Mouse (Mus musculus): Measurements from ENCODE around the gene Rnf214. TPM values are rescaled to one million over a fixed set of nuclear protein-coding genes. Genes with fewer than 3 reads are reported as not detected.

The Rnf214 gene
- polyA plus RNA-seq, 1 experiment from 2014 or later, result 39.8 TPM

DNA sequence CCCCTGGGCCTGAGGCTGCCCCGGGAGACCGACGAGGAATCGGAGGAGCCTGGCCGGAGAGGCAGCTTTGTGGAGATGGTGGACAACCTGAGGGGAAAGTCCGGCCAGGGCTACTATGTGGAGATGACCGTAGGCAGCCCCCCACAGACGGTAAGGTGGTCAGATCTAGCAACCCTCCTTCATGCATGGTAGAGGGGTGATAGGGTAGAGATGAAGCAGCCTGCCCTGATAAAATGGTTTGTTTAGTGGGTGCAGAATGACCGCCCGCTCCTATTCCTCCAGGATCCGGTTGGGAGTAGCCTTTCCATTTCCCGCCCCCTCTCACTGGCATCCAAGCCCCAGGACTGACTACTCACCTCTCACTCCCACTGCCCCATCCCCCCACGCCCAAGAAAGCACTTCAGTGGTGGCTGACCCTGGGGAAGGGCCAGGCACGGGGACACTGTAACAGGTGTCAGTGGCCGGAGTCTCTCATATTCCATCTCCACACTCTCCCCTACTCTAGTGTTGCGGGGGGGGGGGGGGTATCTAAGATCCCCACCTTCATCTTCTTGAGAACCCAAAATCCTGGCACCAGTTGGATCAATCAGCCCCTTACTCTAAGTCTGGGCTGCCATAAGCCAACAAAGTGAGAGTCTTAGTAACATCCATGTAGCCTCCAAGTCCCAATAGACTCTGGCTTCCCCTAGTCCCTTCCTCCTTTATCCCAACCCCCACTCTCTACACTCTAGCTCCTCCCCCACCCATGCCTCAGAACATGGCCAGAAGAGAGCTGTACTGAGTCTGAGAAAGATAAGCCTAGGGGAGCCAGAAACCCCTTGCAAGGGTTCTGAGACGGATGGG, 67.4 kb downstream of the Rnf214 start:
- Histone ChIP-seq H3K4me2 (ENCODE audit: low read depth, low read length) (peak overlapping the region; percentile 89), H3K27ac (ENCODE audit: low read length) (peak overlapping the region; percentile 60; the same call in 1 of the 2 replicates), H3K27me3 (ENCODE audit: control insufficient read depth, insufficient read depth, low read length) (no peaks in the 10 kb centered on the region), H3K36me3 (ENCODE audit: control insufficient read depth, insufficient read depth, low read length) (no peaks in the 10 kb centered on the region), H3K9ac (ENCODE audit: low read length) (peak overlapping the region; percentile 91), H3K9me3 (replicated peaks; ENCODE audit: control insufficient read depth, low read length) (no peaks in the 10 kb centered on the region), H3K4me3 (replicated peaks; ENCODE audit: low read length) (peak overlapping the region; percentile 94), H3K4me1 (ENCODE audit: control insufficient read depth, insufficient read depth, low read length) (peaks cover 28% of the 10 kb centered on the region)
- 10% methylated on average over 17 of the region's 17 CpGs for WGBS
- ATAC-seq (ENCODE audit: insufficient read depth, low FRiP score), result peak; percentile 45; the same call in 1 of the 2 replicates

DNA sequence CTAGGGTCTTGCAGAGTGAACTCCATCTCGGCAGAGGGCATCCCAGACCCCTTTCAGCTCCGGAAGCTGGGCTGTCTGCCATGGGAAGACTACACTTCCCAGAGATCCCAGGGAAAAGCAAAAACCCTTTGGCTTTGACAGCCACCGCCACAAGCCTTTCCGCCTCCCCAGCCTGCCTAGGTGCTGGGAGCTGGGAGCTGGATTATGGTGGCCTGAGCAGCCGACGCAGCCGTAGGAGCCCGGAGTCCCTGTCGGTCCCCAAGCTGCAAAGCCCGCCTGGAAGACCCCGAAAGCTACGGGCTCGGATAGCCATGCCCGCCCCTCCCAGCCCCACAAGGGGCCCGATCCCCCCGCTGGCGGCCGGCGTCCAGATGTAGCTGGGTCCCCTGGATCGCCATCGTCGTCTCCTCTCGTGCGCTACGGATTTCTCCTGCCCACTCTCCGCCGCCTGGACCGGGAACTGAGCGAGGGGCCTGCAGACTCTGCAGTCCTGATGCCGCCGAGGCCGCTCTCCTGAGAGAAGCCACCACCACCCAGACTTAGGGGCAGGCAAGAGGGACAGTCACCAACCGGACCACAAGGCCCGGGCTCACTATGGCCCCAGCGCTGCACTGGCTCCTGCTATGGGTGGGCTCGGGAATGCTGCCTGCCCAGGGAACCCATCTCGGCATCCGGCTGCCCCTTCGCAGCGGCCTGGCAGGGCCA, 68.1 kb downstream of the Rnf214 start, which contains the start of gene Bace1:
Gene Bace1, plus strand, starts transcription at position 147 of the 705 bp plus-strand sequence.
- Histone ChIP-seq H3K4me2 (ENCODE audit: low read depth, low read length) (peak within 1 kb of the TSS; percentile 89), H3K4me3 (replicated peaks; ENCODE audit: low read length) (peak within 1 kb of the TSS; percentile 94), H3K9me3 (replicated peaks; ENCODE audit: control insufficient read depth, low read length) (no peaks in the 10 kb centered on the region), H3K4me1 (ENCODE audit: control insufficient read depth, insufficient read depth, low read length) (peaks cover 28% of the 10 kb centered on the region), H3K27ac (ENCODE audit: low read length) (peak within 1 kb of the TSS; percentile 60), H3K9ac (ENCODE audit: low read length) (peak within 1 kb of the TSS; percentile 91), H3K36me3 (ENCODE audit: control insufficient read depth, insufficient read depth, low read length) (no peaks in the 10 kb centered on the region), H3K27me3 (ENCODE audit: control insufficient read depth, insufficient read depth, low read length) (no peaks in the 10 kb centered on the region)
- peak; percentile 75 for ATAC-seq (ENCODE audit: insufficient read depth, low FRiP score)
- WGBS, result under 1% methylated on average over 40 of the region's 40 CpGs

DNA sequence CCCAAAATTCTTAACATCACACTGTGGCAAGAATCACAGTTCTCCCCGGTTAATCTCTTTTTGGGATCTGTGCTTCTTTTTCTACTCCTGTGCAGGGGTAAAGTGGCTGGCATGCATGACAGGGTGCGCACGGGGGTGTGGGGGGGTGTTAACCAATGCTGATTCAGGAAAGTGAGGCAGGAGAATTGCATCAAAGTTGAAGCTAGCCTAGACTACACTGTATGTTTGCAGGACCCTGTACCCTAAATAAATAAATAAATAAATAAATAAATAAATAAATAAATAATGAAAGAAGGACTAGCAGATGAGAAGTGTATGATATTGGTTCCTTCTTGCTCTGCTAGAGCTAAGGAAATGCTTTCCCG, 68.7 kb downstream of the Rnf214 start:
- peak overlapping the region; percentile 89 for H3K4me2 ChIP-seq (ENCODE audit: low read depth, low read length)
- WGBS, result 15% methylated on average over 4 of the region's 4 CpGs
- no peak for ATAC-seq (ENCODE audit: insufficient read depth, low FRiP score)
- H3K4me3 ChIP-seq (replicated peaks; ENCODE audit: low read length), result peak overlapping the region; percentile 94
- H3K9ac ChIP-seq (ENCODE audit: low read length), result no peak overlapping the region
- H3K27ac ChIP-seq (ENCODE audit: low read length), result no peak overlapping the region
- H3K4me1 ChIP-seq (ENCODE audit: control insufficient read depth, insufficient read depth, low read length), result peaks cover 28% of the 10 kb centered on the region
- H3K27me3 ChIP-seq (ENCODE audit: control insufficient read depth, insufficient read depth, low read length), result no peaks in the 10 kb centered on the region
- H3K9me3 ChIP-seq (replicated peaks; ENCODE audit: control insufficient read depth, low read length), result no peaks in the 10 kb centered on the region
- no peaks in the 10 kb centered on the region for H3K36me3 ChIP-seq (ENCODE audit: control insufficient read depth, insufficient read depth, low read length)

DNA sequence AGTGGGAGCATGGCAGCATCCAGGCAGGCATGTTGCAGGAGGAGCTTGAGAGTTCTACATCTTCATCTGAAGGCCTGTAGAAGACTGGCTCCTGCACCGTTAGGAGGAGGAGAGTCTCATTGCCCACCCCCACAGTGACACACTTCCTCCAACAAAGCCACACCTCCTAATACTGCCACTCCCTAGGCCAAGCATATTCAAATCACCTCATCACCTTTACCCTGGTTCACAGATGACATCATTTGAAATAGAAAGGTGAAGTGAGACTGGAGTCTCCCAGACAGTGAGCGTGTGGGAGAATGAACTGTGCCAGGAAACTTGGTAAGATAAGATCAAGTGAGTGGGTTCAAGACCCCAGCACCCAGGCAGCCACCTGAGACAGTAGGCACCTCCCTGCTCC, 73.2 kb downstream of the Rnf214 start:
- no peaks in the 10 kb centered on the region for H3K36me3 ChIP-seq (ENCODE audit: control insufficient read depth, insufficient read depth, low read length)
- H3K9ac ChIP-seq (ENCODE audit: low read length), result no peak overlapping the region
- H3K27ac ChIP-seq (ENCODE audit: low read length), result no peak overlapping the region
- H3K4me1 ChIP-seq (ENCODE audit: control insufficient read depth, insufficient read depth, low read length), result no peaks in the 10 kb centered on the region
- WGBS, result 65% methylated on average over 2 of the region's 2 CpGs
- no peaks in the 10 kb centered on the region for H3K27me3 ChIP-seq (ENCODE audit: control insufficient read depth, insufficient read depth, low read length)
- no peak overlapping the region for H3K4me2 ChIP-seq (ENCODE audit: low read depth, low read length)
- H3K9me3 ChIP-seq (replicated peaks; ENCODE audit: control insufficient read depth, low read length), result 0 out of 2 replicates have a peak, but pooled peaks cover 6% of the 10 kb centered on the region
- H3K4me3 ChIP-seq (replicated peaks; ENCODE audit: low read length), result no peak overlapping the region
- ATAC-seq (ENCODE audit: insufficient read depth, low FRiP score), result no peak

DNA sequence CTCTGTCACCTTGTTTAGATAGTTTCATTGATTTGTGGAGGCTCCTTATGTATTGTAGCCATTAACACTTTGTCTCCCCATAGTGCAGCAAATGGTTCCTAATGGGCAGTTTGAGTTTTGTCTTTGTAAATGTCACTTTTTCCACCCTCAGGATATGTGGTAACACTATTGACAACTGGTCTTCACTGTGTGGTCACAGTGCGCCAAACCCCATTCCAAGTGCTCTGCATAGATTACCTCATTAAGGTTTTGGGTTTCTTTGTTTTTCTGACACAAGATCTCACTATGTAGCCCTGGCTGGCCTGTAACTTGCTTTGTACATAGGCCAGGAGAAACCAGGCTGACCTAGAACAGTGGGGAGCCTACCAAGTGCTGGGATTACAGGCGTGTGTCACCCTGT, 73.8 kb downstream of the Rnf214 start:
- Histone ChIP-seq H3K4me3 (replicated peaks; ENCODE audit: low read length) (no peak overlapping the region), H3K4me1 (ENCODE audit: control insufficient read depth, insufficient read depth, low read length) (no peaks in the 10 kb centered on the region), H3K9ac (ENCODE audit: low read length) (no peak overlapping the region), H3K27ac (ENCODE audit: low read length) (no peak overlapping the region), H3K4me2 (ENCODE audit: low read depth, low read length) (no peak overlapping the region), H3K9me3 (replicated peaks; ENCODE audit: control insufficient read depth, low read length) (0 out of 2 replicates have a peak, but pooled peaks cover 6% of the 10 kb centered on the region), H3K27me3 (ENCODE audit: control insufficient read depth, insufficient read depth, low read length) (no peaks in the 10 kb centered on the region), H3K36me3 (ENCODE audit: control insufficient read depth, insufficient read depth, low read length) (no peaks in the 10 kb centered on the region)
- 82% methylated on average over 2 of the region's 2 CpGs for WGBS
- no peak for ATAC-seq (ENCODE audit: insufficient read depth, low FRiP score)

DNA sequence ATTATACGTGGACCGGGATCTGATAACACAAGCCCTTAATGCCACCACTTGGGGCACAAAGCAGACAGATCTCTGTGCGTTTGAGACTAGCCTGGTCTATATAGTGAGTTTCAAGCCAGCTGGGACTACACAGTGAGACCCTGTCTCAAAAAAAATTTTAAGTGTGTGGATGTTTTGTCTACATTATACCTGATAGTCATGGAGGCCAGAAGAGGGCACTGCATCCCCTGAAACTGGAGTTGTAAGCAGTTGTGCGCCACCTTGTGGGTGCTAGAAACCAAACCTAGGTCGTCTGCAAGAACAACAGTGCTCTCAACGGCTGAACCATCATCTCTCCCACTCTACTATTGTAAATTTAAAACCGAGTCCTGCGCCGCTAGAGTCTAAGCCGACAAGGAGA, 77.6 kb downstream of the Rnf214 start:
- ATAC-seq (ENCODE audit: insufficient read depth, low FRiP score), result no peak
- 0 out of 2 replicates have a peak, but pooled peaks cover 6% of the 10 kb centered on the region for H3K9me3 ChIP-seq (replicated peaks; ENCODE audit: control insufficient read depth, low read length)
- 0 out of 2 replicates have a peak overlapping the region, but pooled peaks have one; percentile 23 for H3K9ac ChIP-seq (ENCODE audit: low read length)
- peak overlapping the region; percentile 80 for H3K4me2 ChIP-seq (ENCODE audit: low read depth, low read length)
- peak overlapping the region; percentile 94 for H3K4me3 ChIP-seq (replicated peaks; ENCODE audit: low read length)
- no peaks in the 10 kb centered on the region for H3K27me3 ChIP-seq (ENCODE audit: control insufficient read depth, insufficient read depth, low read length)
- peaks cover 6% of the 10 kb centered on the region; the same call in 1 of the 2 replicates for H3K4me1 ChIP-seq (ENCODE audit: control insufficient read depth, insufficient read depth, low read length)
- 31% methylated on average over 10 of the region's 10 CpGs for WGBS
- no peaks in the 10 kb centered on the region for H3K36me3 ChIP-seq (ENCODE audit: control insufficient read depth, insufficient read depth, low read length)
- no peak overlapping the region for H3K27ac ChIP-seq (ENCODE audit: low read length)

DNA sequence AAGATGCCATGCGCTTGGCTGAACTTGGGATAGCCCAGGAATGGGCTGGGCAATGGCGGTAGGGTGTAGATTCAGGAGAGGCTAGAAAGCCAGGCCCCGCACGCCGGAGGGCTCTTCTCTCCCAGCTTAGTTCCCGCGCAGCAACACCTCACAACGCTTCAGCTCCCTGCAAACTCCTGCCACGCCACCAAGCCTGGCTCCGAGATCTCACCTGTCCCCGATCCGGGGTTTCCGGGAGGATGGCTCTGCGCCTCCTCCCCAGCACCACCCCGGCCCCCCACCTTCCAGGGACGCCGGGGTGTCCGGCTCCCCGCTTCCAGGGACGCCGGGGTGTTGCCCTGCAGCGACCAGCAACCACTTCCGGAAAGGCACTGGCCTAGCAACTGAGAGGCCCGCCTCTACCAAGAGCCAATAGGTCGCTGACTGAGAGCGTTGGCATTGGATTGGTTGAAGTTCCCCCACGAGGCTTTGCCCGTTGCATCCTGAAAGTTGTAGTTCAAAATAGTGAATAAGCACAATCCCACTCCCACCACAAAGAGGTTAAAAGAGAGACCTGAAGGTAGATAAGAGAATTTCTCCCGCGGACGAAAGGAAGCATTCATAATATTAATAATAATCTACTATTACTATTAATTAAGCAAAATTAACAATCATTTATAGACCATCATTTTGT, 78.3 kb downstream of the Rnf214 start, which contains the start of gene Cep164:
Gene Cep164, minus strand, starts transcription at position 401 of the 673 bp plus-strand sequence.
- Histone ChIP-seq H3K27me3 (ENCODE audit: control insufficient read depth, insufficient read depth, low read length) (no peaks in the 10 kb centered on the region), H3K4me3 (replicated peaks; ENCODE audit: low read length) (peak within 1 kb of the TSS; percentile 94), H3K4me2 (ENCODE audit: low read depth, low read length) (peak within 1 kb of the TSS; percentile 80), H3K9me3 (replicated peaks; ENCODE audit: control insufficient read depth, low read length) (0 out of 2 replicates have a peak, but pooled peaks cover 6% of the 10 kb centered on the region), H3K27ac (ENCODE audit: low read length) (peak within 1 kb of the TSS; percentile 86), H3K36me3 (ENCODE audit: control insufficient read depth, insufficient read depth, low read length) (no peaks in the 10 kb centered on the region), H3K9ac (ENCODE audit: low read length) (peak within 1 kb of the TSS; percentile 84), H3K4me1 (ENCODE audit: control insufficient read depth, insufficient read depth, low read length) (peaks cover 6% of the 10 kb centered on the region; the same call in 1 of the 2 replicates)
- under 1% methylated on average over 31 of the region's 31 CpGs for WGBS
- peak; percentile 94 for ATAC-seq (ENCODE audit: insufficient read depth, low FRiP score)

DNA sequence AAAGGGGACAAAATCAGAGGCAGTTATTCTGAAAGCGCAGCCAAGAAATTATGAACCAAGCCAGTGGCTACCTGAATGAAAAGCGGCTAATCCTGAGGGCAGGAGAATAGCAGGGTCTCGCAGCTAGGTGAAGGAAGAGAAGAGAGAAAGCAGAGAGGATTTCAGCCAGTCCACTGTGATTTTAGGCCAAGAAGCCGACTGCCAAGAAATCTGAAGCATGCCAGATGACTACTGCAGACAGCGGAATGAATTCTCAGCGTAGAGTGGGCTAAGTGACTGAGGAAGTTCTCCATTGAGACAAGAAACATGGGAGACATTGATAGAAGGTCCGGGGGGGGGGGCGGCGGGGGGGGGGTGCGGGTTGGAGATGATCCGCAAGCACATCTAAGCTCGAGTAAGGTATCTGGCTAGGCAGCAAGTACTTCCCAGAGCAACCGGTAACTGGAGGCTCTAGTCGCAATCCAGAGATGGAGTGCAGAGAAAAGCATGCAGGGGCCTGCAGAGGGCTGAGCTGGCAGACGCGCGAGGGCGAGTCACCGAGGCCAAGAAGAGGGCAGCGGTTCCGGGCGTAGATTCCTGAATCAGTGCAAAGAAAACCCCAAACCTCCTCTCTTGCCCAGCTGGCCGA, 78.9 kb downstream of the Rnf214 start:
- H3K9me3 ChIP-seq (replicated peaks; ENCODE audit: control insufficient read depth, low read length), result 0 out of 2 replicates have a peak, but pooled peaks cover 6% of the 10 kb centered on the region
- peak overlapping the region; percentile 84 for H3K9ac ChIP-seq (ENCODE audit: low read length)
- ATAC-seq (ENCODE audit: insufficient read depth, low FRiP score), result peak; percentile 49
- WGBS, result 5% methylated on average over 23 of the region's 23 CpGs
- H3K27me3 ChIP-seq (ENCODE audit: control insufficient read depth, insufficient read depth, low read length), result no peaks in the 10 kb centered on the region
- H3K4me3 ChIP-seq (replicated peaks; ENCODE audit: low read length), result peak overlapping the region; percentile 94
- peaks cover 6% of the 10 kb centered on the region; the same call in 1 of the 2 replicates for H3K4me1 ChIP-seq (ENCODE audit: control insufficient read depth, insufficient read depth, low read length)
- H3K36me3 ChIP-seq (ENCODE audit: control insufficient read depth, insufficient read depth, low read length), result no peaks in the 10 kb centered on the region
- peak overlapping the region; percentile 80 for H3K4me2 ChIP-seq (ENCODE audit: low read depth, low read length)
- H3K27ac ChIP-seq (ENCODE audit: low read length), result peak overlapping the region; percentile 86

Measured in stomach, embryonic 16.5 days (tissue).